In genomic region chr2:131053851-131054645, GRCm38 (mm10) we compare ENCODE assay signal across 8 mouse cellular contexts. TPM values are rescaled to one million over a fixed set of nuclear protein-coding genes. Genes with fewer than 3 reads are reported as not detected.
DNase-seq lines count a peak whose midpoint lies in the region; ATAC-seq and TF ChIP-seq lines count a peak whose summit lies in the region.

No protein-coding gene starts in this region.

- H3K36me3 ChIP-seq in heart, adult 2 months (ENCODE audit: control insufficient read depth, insufficient read depth, low read length) = no peaks in the 10 kb centered on the region
- no peaks in the 10 kb centered on the region for H3K36me3 ChIP-seq in hindbrain, embryonic 12.5 days
- no peaks in the 10 kb centered on the region for H3K36me3 ChIP-seq in midbrain, embryonic 15.5 days (replicated peaks)

- 8% methylated on average over 45 of the region's 45 CpGs for whole genome bisulfite sequencing in heart, adult 2 months
- WGBS in bone marrow, adult 2 months = 2% methylated on average over 45 of the region's 45 CpGs
- WGBS in hindbrain, embryonic 12.5 days = under 1% methylated on average over 45 of the region's 45 CpGs
- 2% methylated on average over 45 of the region's 45 CpGs for whole genome bisulfite sequencing in midbrain, embryonic 15.5 days

- peak overlapping the region; percentile 26 for H3K4me3 ChIP-seq in heart, adult 2 months
- H3K4me3 ChIP-seq in bone marrow, adult 2 months (replicated peaks; ENCODE audit: control insufficient read depth, low read depth, low read length) = peak overlapping the region; percentile 55
- peak overlapping the region; percentile 30 for H3K4me3 ChIP-seq in hindbrain, embryonic 12.5 days
- peak overlapping the region; percentile 35 for H3K4me3 ChIP-seq in midbrain, embryonic 15.5 days

- intact Hi-C loops in heart, adult 2 months (cut with DNase I) = no loop called here
- intact Hi-C loops in heart, postnatal 14 days (cut with DNase I) = loop anchor here (10.0 kb wide), 1 partner anchor 361 kb away; no protein-coding TSS in a partner anchor
- intact Hi-C loops in left cerebral cortex, postnatal 36 days (cut with DNase I) = no loop called here

- no peak for ATAC-seq in hindbrain, embryonic 12.5 days (ENCODE audit: low FRiP score)
- peak; percentile 28; the same call in 1 of the 2 replicates for ATAC-seq in midbrain, embryonic 15.5 days (replicated peaks)

- peaks cover 11% of the 10 kb centered on the region; the same call in 1 of the 2 replicates for H3K27me3 ChIP-seq in heart, adult 2 months (ENCODE audit: control insufficient read depth, insufficient read depth, low read length)
- peaks cover 66% of the 10 kb centered on the region for H3K27me3 ChIP-seq in hindbrain, embryonic 12.5 days
- H3K27me3 ChIP-seq in midbrain, embryonic 15.5 days (replicated peaks) = peaks cover 57% of the 10 kb centered on the region

- no peak overlapping the region for H3K9ac ChIP-seq in heart, adult 2 months (ENCODE audit: low read depth, low read length)
- 0 out of 2 replicates have a peak overlapping the region, but pooled peaks have one; percentile 18 for H3K9ac ChIP-seq in hindbrain, embryonic 12.5 days
- H3K9ac ChIP-seq in midbrain, embryonic 15.5 days = peak overlapping the region; percentile 32

- DNase-seq in heart, adult 2 months = peak in 1 of 2 experiments; percentile 36
- no peak for DNase-seq in heart, postnatal 14 days
- no peak for DNase-seq in frontal cortex, postnatal 25 days (ENCODE audit: low spot score in 2 of 2)
- no peak for DNase-seq in left cerebral cortex, postnatal 36 days (ENCODE audit: low spot score in 2 of 2)
- DNase-seq in urinary bladder, postnatal 4 days (ENCODE audit: low spot score in 2 of 2) = no peak

- TF ChIP-seq POLR2A in heart, adult 2 months (IDR thresholded peaks at IDR 0.05; ENCODE audit: insufficient read depth, low read depth, low read length) = no peak
- TF ChIP-seq POLR2A in bone marrow, adult 2 months (IDR thresholded peaks at IDR 0.05; ENCODE audit: borderline replicate concordance, control insufficient read depth, low read depth, low read length) = peak; percentile 19; the same call in 1 of the 2 replicates

- TF ChIP-seq CTCF in heart, adult 2 months (IDR thresholded peaks at IDR 0.05) = no peak
- no peak for TF ChIP-seq CTCF in bone marrow, adult 2 months (IDR thresholded peaks at IDR 0.05; ENCODE audit: control insufficient read depth, insufficient read depth, low read length)

- H3K4me2 ChIP-seq in hindbrain, embryonic 12.5 days (replicated peaks) = peak overlapping the region; percentile 50
- peak overlapping the region; percentile 53 for H3K4me2 ChIP-seq in midbrain, embryonic 15.5 days

- H3K9me3 ChIP-seq in hindbrain, embryonic 12.5 days (replicated peaks) = no peaks in the 10 kb centered on the region
- no peaks in the 10 kb centered on the region for H3K9me3 ChIP-seq in midbrain, embryonic 15.5 days

- H3K27ac ChIP-seq in heart, adult 2 months = no peak overlapping the region
- H3K27ac ChIP-seq in bone marrow, adult 2 months (ENCODE audit: control insufficient read depth, insufficient read depth, low read depth, low read length, poor library complexity) = peak overlapping the region; percentile 30
- no peak overlapping the region for H3K27ac ChIP-seq in hindbrain, embryonic 12.5 days
- no peak overlapping the region for H3K27ac ChIP-seq in midbrain, embryonic 15.5 days

- TF ChIP-seq EP300 in heart, adult 2 months (IDR thresholded peaks at IDR 0.05; ENCODE audit: insufficient read depth, low read depth, low read length) = no peak

- H3K4me1 ChIP-seq in heart, adult 2 months (ENCODE audit: control insufficient read depth, insufficient read depth, low read length) = peaks cover 4% of the 10 kb centered on the region
- H3K4me1 ChIP-seq in bone marrow, adult 2 months (ENCODE audit: control insufficient read depth, insufficient read depth, low read length) = peaks cover 1% of the 10 kb centered on the region; the same call in 1 of the 2 replicates
- H3K4me1 ChIP-seq in hindbrain, embryonic 12.5 days = peaks cover 25% of the 10 kb centered on the region
- H3K4me1 ChIP-seq in midbrain, embryonic 15.5 days = peaks cover 28% of the 10 kb centered on the region

- H3K79me2 ChIP-seq in heart, adult 2 months (replicated peaks; ENCODE audit: control insufficient read depth, insufficient read depth, low read length) = no peaks in the 10 kb centered on the region

RNA-seq across cellular contexts. Expression of gene Adam33, which starts 9.6 kb away (rescaled TPM):
- total RNA-seq in heart, adult 2 months (2021) = 1 to 10 TPM in 1 of 2 experiments, under 1 TPM in 1; 0.73 to 1.6 TPM
- polyA plus RNA-seq in heart, adult 2 months (2012; rRNA removed) = 7.1 and 10.0 TPM in 2 replicates
- total RNA-seq in heart, postnatal 14 days (2021) = 1 to 10 TPM; 1.1 to 3.0 TPM
- polyA plus RNA-seq in bone marrow, adult 2 months (2011; ENCODE audit: insufficient read depth, insufficient read length, low replicate concordance, missing spikeins) = 34.9 and 47.9 TPM in 2 replicates
- 2.3 and 4.3 TPM in 2 replicates for polyA plus RNA-seq in hindbrain, embryonic 12.5 days (2016; fragmentation: Nextera tagmentation; extraction: Ambion mirVana)
- polyA plus RNA-seq in midbrain, embryonic 15.5 days (2015; fragmentation: Nextera tagmentation; extraction: Ambion mirVana) = 1.3 and 2.1 TPM in 2 replicates
- total RNA-seq in left cerebral cortex, postnatal 36 days (2021) = 1 to 10 TPM; 4.9 to 9.0 TPM

RNA-seq across cellular contexts. Expression of gene Gfra4, which starts 11.2 kb away (rescaled TPM):
- 1 to 10 TPM; 7.2 to 8.4 TPM for total RNA-seq in heart, adult 2 months (2021)
- 21.3 TPM in 2 replicates for polyA plus RNA-seq in heart, adult 2 months (2012; rRNA removed)
- 1 to 10 TPM; 5.1 to 8.0 TPM for total RNA-seq in heart, postnatal 14 days (2021)
- polyA plus RNA-seq in bone marrow, adult 2 months (2011; ENCODE audit: insufficient read depth, insufficient read length, low replicate concordance, missing spikeins) = 2.7 and 5.5 TPM in 2 replicates
- 10.8 and 14.9 TPM in 2 replicates for polyA plus RNA-seq in hindbrain, embryonic 12.5 days (2016; fragmentation: Nextera tagmentation; extraction: Ambion mirVana)
- 39.4 and 43.1 TPM in 2 replicates for polyA plus RNA-seq in midbrain, embryonic 15.5 days (2015; fragmentation: Nextera tagmentation; extraction: Ambion mirVana)
- 10 to 100 TPM; 53.5 to 65.7 TPM for total RNA-seq in left cerebral cortex, postnatal 36 days (2021)

RNA-seq across cellular contexts. Expression of gene Siglec1, which starts 32.5 kb away (rescaled TPM):
- 1 to 10 TPM; 2.1 to 2.5 TPM for total RNA-seq in heart, adult 2 months (2021)
- polyA plus RNA-seq in heart, adult 2 months (2012; rRNA removed) = 3.1 and 3.3 TPM in 2 replicates
- 1 to 10 TPM; 1.3 to 1.5 TPM for total RNA-seq in heart, postnatal 14 days (2021)
- polyA plus RNA-seq in bone marrow, adult 2 months (2011; ENCODE audit: insufficient read depth, insufficient read length, low replicate concordance, missing spikeins) = 3.3 and 6.2 TPM in 2 replicates
- 0.08 and 0.20 TPM in 2 replicates for polyA plus RNA-seq in hindbrain, embryonic 12.5 days (2016; fragmentation: Nextera tagmentation; extraction: Ambion mirVana)
- polyA plus RNA-seq in midbrain, embryonic 15.5 days (2015; fragmentation: Nextera tagmentation; extraction: Ambion mirVana) = 0.27 and 0.59 TPM in 2 replicates
- under 1 TPM; 0.32 to 0.75 TPM for total RNA-seq in left cerebral cortex, postnatal 36 days (2021)
